Mouse (Mus musculus): ENCODE measurements around the gene Zbed4. TPM values are rescaled to one million over a fixed set of nuclear protein-coding genes. Genes with fewer than 3 reads are reported as not detected.

Zbed4 gene
- polyA plus RNA-seq, 1 experiment from 2014 or later: 14.7 TPM

GRCm38 (mm10) chr15:88815196-88815700, 63.8 kb downstream of the Zbed4 start:
- no peak overlapping the region for H3K27ac ChIP-seq
- peaks cover 4% of the 10 kb centered on the region for H3K4me1 ChIP-seq (replicated peaks)
- H3K9ac ChIP-seq: no peak overlapping the region
- ATAC-seq: no peak
- H3K27me3 ChIP-seq (replicated peaks): no peaks in the 10 kb centered on the region
- H3K36me3 ChIP-seq: peaks cover 8% of the 10 kb centered on the region; the same call in 1 of the 2 replicates
- no peak overlapping the region for H3K4me3 ChIP-seq (replicated peaks)
- H3K4me2 ChIP-seq (replicated peaks): no peak overlapping the region
- no peaks in the 10 kb centered on the region for H3K9me3 ChIP-seq
- 87% methylated on average over 6 of the region's 6 CpGs for WGBS

DNA sequence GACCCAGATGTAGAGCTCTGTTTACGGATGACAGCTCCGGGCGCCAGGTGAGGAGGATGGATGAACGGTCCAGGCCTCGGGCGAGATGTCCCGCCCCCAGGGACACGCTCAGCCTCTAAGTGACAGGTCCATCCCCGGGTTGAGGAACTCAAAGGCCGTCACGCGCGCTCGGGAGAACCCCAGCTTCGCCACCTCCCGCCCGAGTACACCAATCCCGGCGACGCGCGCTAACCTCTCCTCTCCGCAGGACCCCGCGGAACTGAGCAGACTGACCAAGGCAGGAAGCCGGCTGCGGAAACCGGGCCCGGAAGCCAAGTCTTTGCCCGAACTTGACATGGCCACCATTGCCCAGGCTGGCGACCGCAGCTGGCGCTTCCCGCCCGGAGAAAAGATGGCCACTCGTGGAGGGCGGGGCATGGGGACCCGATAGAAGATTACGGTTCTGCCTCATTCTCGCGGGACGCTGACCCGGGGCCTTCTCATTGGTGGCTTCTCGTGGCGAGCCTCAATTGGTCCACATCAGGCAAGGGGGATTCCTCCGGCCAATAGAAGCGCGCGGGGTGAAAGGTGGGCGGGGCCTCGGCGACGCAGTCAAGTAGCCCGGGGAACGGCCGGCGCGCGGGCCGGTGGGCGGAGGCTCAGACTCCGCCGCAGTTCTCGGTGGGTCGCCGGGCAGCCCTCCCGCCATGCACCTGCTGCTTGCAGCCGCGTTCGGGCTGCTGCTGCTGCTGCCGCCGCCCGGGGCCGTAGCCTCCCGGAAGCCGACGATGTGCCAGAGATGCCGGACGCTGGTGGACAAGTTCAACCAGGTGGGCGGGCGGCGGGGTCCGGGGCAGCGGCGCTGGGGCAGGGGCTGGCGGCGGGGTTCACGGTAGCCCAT, 67.8 kb downstream of the Zbed4 start, which contains the start of the genes Alg12 and Creld2:
Alg12 (minus strand) TSS at position 293 of the 880 bp plus-strand sequence.
Creld2 (plus strand) TSS at position 621 of the 880 bp plus-strand sequence.
- Histone ChIP-seq H3K4me2 (replicated peaks) (peak within 1 kb of the TSS; percentile 75), H3K4me1 (replicated peaks) (peaks cover 14% of the 10 kb centered on the region), H3K9me3 (no peaks in the 10 kb centered on the region), H3K36me3 (peaks cover 7% of the 10 kb centered on the region; the same call in 1 of the 2 replicates), H3K4me3 (replicated peaks) (peak within 1 kb of the TSS; percentile 92), H3K27ac (peak within 1 kb of the TSS; percentile 72), H3K9ac (peak within 1 kb of the TSS; percentile 84), H3K27me3 (replicated peaks) (no peaks in the 10 kb centered on the region)
- WGBS: under 1% methylated on average over 88 of the region's 88 CpGs
- ATAC-seq: peak; percentile 99

- no peak; the same call in 1 of the 2 replicates for ATAC-seq
- peak overlapping the region; percentile 75 for H3K4me2 ChIP-seq (replicated peaks)
- H3K27me3 ChIP-seq (replicated peaks): no peaks in the 10 kb centered on the region
- H3K36me3 ChIP-seq: peaks cover 13% of the 10 kb centered on the region; the same call in 1 of the 2 replicates
- no peak overlapping the region for H3K27ac ChIP-seq
- H3K4me1 ChIP-seq (replicated peaks): peaks cover 14% of the 10 kb centered on the region
- peak overlapping the region; percentile 84 for H3K9ac ChIP-seq
- no peaks in the 10 kb centered on the region for H3K9me3 ChIP-seq
- 2% methylated on average over 23 of the region's 23 CpGs for WGBS
- H3K4me3 ChIP-seq (replicated peaks): peak overlapping the region; percentile 92
Observed at GRCm38 (mm10) chr15:88819906-88820303, 68.4 kb downstream of the Zbed4 start.

DNA sequence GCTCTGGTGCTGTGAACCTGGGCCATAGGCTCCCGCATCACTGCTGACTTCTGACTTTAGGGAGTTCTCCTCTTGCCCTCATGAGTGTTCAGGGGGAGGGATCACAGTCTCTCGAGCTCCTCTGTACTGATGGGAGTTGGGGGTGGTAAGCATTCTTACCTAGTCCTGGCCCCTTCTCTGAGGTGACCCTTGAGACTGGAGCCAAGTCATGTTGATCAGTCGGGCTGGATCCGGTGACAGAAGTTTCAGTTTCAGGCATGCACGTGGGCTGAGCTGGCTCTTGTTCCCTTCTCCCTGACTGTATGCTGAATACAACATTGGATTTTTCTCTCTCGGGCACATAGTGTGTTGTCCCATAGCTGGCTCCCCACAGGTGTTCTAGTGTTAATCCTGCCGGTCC, 69.9 kb downstream of the Zbed4 start:
- no peaks in the 10 kb centered on the region for H3K27me3 ChIP-seq (replicated peaks)
- no peaks in the 10 kb centered on the region for H3K9me3 ChIP-seq
- WGBS: 86% methylated on average over 7 of the region's 7 CpGs
- H3K9ac ChIP-seq: no peak overlapping the region
- H3K4me2 ChIP-seq (replicated peaks): 0 out of 2 replicates have a peak overlapping the region, but pooled peaks have one; percentile 9
- no peak overlapping the region for H3K27ac ChIP-seq
- H3K36me3 ChIP-seq: peaks cover 10% of the 10 kb centered on the region
- H3K4me3 ChIP-seq (replicated peaks): no peak overlapping the region
- H3K4me1 ChIP-seq (replicated peaks): peaks cover 14% of the 10 kb centered on the region
- no peak for ATAC-seq

- Histone ChIP-seq H3K4me3 (replicated peaks) (no peak overlapping the region), H3K36me3 (peaks cover 10% of the 10 kb centered on the region), H3K27ac (no peak overlapping the region), H3K4me1 (replicated peaks) (peaks cover 14% of the 10 kb centered on the region), H3K27me3 (replicated peaks) (no peaks in the 10 kb centered on the region), H3K9ac (no peak overlapping the region), H3K9me3 (no peaks in the 10 kb centered on the region), H3K4me2 (replicated peaks) (no peak overlapping the region)
- ATAC-seq: no peak
- 93% methylated on average over 7 of the region's 7 CpGs for WGBS
Observed at GRCm38 (mm10) chr15:88822513-88822912, 71.1 kb downstream of the Zbed4 start.

DNA sequence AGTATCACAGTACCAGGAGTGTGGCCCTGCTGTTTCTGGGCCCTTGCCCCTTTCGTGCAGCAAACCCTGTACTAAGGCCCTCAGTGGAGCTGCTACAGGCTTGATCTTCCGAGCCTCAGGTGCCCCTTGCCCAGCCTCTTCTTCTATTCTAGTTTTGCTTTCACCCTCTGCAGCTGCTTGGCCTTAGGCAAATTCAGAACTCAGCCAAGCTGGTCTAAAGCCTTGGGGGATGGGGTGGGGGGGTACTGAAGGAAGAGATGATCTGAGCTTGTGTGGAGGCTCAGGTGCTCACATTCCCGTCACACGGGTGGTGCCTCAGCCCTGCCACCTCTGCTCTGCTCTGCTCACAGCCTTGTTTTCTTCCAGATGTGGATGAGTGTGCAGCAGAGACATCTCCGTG, 71.9 kb downstream of the Zbed4 start:
- no peak overlapping the region for H3K27ac ChIP-seq
- H3K4me1 ChIP-seq (replicated peaks): peaks cover 12% of the 10 kb centered on the region
- no peaks in the 10 kb centered on the region for H3K27me3 ChIP-seq (replicated peaks)
- ATAC-seq: no peak
- peaks cover 10% of the 10 kb centered on the region for H3K36me3 ChIP-seq
- WGBS: 90% methylated on average over 5 of the region's 5 CpGs
- no peaks in the 10 kb centered on the region for H3K9me3 ChIP-seq
- H3K4me3 ChIP-seq (replicated peaks): no peak overlapping the region
- no peak overlapping the region for H3K9ac ChIP-seq
- no peak overlapping the region for H3K4me2 ChIP-seq (replicated peaks)

GRCm38 (mm10) chr15:88827466-88827865, 76.0 kb downstream of the Zbed4 start:
- no peaks in the 10 kb centered on the region for H3K4me1 ChIP-seq (replicated peaks)
- no peak overlapping the region for H3K9ac ChIP-seq
- H3K4me2 ChIP-seq (replicated peaks): no peak overlapping the region
- peaks cover 10% of the 10 kb centered on the region for H3K36me3 ChIP-seq
- H3K27ac ChIP-seq: no peak overlapping the region
- no peak for ATAC-seq
- no peak overlapping the region for H3K4me3 ChIP-seq (replicated peaks)
- H3K9me3 ChIP-seq: no peaks in the 10 kb centered on the region
- H3K27me3 ChIP-seq (replicated peaks): no peaks in the 10 kb centered on the region
- 86% methylated on average over 6 of the region's 6 CpGs for WGBS

DNA sequence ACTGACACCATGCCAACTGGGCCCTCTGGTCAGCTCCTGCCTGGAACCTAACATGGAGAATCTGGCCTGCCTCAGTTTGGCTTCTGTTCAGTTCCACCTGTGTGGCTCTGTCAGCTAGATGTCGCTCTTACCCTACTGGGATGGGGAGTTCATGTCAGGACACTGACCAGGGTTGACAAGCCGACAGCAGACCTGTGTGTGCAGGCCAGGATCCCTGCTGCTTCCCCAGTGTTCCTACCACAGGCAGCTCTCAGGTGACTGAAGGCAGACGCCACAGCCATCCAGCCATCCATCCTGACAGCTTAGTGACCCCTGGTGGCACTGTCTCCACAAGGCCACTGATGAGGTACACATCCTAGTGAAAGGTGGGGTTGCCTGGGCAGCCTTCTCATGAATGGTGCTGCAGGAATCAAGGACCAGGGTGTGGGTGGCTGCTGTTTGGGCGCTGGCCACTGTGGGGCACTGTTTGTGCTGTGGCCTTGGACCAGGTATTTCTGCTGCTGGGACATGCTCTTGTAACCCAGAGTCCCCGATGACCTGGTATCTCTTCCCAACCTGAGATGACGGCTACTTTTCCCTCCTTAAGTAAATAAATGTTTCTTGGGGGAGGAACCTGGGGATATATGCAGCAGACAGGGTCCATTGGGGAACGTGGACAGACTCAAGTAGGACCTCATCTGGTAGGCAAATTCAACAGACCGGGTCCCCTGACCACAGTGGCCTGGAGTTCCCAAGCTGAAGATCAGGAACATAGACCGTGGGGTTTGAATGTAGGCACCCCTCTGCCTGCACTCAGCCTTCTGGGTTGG, 76.7 kb downstream of the Zbed4 start:
- WGBS: 25% methylated on average over 9 of the region's 9 CpGs
- Histone ChIP-seq H3K27me3 (replicated peaks) (no peaks in the 10 kb centered on the region), H3K4me3 (replicated peaks) (no peak overlapping the region), H3K9me3 (no peaks in the 10 kb centered on the region), H3K27ac (no peak overlapping the region), H3K4me1 (replicated peaks) (no peaks in the 10 kb centered on the region), H3K36me3 (peaks cover 10% of the 10 kb centered on the region), H3K4me2 (replicated peaks) (no peak overlapping the region), H3K9ac (no peak overlapping the region)
- peak; percentile 73 for ATAC-seq

DNA sequence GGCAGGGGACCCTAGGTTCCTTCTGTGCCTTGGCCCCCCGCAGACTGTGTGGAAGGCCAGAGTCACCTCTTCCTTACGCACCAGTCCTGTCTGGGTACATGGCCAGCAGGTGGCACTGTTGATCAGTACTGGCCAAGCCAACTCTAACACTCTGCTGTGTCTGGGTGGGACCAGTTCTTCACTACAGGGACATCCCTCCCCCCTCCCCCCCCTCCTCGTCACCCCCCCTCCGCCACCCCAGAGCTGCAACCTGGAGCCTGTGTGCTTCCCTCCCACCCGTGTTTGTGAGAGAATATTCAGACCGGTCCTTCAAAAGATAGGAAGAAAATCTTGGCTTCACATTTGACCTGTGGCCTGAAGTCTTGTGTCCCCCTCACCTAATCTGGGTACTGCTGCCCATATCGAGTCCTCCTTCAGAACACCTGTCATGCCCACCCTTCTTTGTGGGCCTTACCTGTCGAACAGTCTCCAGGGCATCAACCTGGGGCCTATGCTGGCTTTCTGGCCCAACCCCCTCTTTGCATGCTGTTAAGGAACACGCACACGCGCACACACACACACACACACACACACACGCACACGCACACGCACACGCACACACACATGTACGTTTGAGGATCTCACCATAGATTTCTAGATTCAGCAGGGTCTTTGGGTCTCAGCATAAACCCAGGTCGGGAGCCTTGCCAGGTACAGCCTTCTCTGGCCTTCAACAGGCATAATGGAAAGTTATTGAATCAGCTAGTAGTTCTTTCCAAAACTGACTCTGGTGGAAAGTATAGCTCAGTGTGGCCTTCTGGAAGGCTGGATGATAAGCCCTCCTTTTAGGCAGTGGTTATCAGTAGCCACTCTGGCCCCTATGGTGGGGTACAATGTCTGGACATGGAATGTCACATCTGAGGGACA, 77.6 kb downstream of the Zbed4 start:
- Histone ChIP-seq H3K4me1 (replicated peaks) (no peaks in the 10 kb centered on the region), H3K27me3 (replicated peaks) (no peaks in the 10 kb centered on the region), H3K9ac (no peak overlapping the region), H3K4me2 (replicated peaks) (no peak overlapping the region), H3K9me3 (no peaks in the 10 kb centered on the region), H3K27ac (no peak overlapping the region), H3K4me3 (replicated peaks) (no peak overlapping the region), H3K36me3 (peaks cover 8% of the 10 kb centered on the region)
- 53% methylated on average over 17 of the region's 17 CpGs for WGBS
- peak; percentile 90 for ATAC-seq

DNA sequence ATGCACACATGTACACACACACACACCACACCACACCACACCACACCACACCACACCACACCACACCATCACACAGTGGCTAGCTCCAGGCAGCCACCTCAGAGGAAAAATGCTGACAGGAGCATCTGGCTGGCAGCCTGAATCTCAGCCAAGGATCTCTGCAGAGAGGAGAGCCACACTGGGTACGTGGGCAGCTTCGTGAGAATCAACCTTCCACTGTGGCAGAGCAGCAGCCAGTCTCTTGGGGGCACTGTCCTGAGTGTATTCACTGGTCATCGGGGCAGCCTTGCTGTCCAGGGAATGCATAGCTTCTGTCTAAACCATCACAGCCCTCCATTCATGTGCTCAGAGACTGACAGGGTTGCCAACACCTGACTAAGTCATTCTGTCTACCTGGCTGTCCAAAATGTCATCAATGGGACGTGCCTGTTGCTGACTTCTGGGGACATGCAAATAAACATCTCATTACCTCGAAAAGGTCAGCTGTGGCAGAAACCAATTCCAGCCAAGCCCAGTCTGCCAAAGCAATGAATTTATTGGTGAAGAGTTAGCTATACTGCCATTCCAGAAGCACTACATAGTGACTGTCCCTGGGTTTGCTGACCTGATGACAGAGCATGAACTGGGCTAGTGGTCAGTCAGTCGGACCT, 78.5 kb downstream of the Zbed4 start:
- H3K4me1 ChIP-seq (replicated peaks): no peaks in the 10 kb centered on the region
- H3K4me2 ChIP-seq (replicated peaks): no peak overlapping the region
- 82% methylated on average over 6 of the region's 6 CpGs for WGBS
- no peak overlapping the region for H3K9ac ChIP-seq
- H3K27ac ChIP-seq: no peak overlapping the region
- no peak for ATAC-seq
- no peak overlapping the region for H3K4me3 ChIP-seq (replicated peaks)
- H3K36me3 ChIP-seq: no peaks in the 10 kb centered on the region; the same call in 1 of the 2 replicates
- H3K27me3 ChIP-seq (replicated peaks): no peaks in the 10 kb centered on the region
- H3K9me3 ChIP-seq: no peaks in the 10 kb centered on the region

GRCm38 (mm10) chr15:88830696-88831095, 79.2 kb downstream of the Zbed4 start:
- no peak for ATAC-seq
- no peak overlapping the region for H3K4me2 ChIP-seq (replicated peaks)
- no peaks in the 10 kb centered on the region; the same call in 1 of the 2 replicates for H3K36me3 ChIP-seq
- no peaks in the 10 kb centered on the region for H3K9me3 ChIP-seq
- H3K27me3 ChIP-seq (replicated peaks): no peaks in the 10 kb centered on the region
- no peaks in the 10 kb centered on the region for H3K4me1 ChIP-seq (replicated peaks)
- 78% methylated on average over 5 of the region's 5 CpGs for WGBS
- no peak overlapping the region for H3K4me3 ChIP-seq (replicated peaks)
- no peak overlapping the region for H3K27ac ChIP-seq
- no peak overlapping the region for H3K9ac ChIP-seq
